Mouse (Mus musculus) kidney, postnatal 10 days (tissue): ENCODE measurements around the gene Txndc15.

Source experiments
- DNase-seq: peaks from one replicate; pipeline ENCODE4 v3.0.0; 2021; ENCODE audit warnings: mixed read lengths

Txndc15 gene

DNA sequence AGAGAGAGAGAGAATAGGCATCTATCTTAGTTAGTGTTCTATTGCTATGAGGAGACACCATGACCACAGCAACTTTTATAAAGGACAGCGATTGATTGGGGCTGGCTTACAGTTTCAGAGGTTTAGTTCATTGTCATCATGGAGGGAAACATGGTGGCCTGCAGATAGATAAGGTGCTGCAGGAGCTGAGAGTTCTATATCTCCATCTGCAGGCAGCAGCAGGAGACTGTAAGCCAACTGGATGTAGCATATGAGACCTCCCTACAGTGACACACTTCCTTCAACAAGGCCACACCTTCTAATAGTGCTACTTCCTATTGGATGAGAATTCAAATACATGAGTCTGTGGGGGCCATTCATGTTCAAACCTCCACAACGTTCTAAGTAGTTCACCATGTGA lies 17.7 kb downstream of the Txndc15 start:
- no peak for DNase-seq

DNA sequence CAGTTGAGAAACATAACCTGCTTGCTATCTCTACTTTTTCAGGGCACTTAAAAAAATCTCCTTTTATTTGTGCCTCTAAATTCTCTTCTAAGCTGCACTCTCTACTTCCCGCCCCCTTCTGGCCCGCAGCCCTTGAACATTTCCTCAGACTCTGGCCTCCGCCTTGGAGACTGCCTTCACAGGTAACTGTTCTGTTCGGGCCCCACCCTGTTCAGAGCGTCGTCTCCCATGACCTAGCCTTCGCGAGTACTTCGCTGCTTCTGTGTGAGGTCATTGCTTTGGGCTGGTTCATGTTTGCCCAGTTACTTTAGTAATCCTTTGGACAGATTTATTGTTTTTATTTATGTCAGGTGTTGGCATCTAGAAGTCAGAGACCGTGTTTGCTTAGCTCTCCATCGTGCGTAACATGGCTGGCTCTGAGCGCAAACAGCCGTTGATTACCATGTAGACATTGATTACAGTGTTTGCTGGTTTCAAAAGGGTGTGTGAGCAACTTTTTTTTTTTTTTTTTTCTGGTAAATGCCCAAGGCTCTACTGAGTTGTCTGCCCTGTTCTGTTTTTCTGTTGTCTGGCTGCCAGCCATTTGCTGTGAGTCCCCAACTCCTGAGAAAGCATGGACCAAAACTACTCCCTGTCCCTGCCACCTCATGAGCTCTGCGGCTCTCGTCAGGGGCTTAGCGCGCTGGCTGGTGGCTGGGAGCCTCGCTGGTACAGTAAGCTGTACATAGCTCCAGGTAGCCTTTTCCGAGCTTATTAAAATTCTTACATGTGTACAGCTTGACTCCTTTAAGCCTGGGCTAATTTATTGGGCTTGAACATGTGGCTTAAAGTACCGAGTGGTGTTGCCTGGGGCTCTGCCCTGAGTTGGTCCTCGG lies 19.4 kb downstream of the Txndc15 start:
- no peak for DNase-seq

DNA sequence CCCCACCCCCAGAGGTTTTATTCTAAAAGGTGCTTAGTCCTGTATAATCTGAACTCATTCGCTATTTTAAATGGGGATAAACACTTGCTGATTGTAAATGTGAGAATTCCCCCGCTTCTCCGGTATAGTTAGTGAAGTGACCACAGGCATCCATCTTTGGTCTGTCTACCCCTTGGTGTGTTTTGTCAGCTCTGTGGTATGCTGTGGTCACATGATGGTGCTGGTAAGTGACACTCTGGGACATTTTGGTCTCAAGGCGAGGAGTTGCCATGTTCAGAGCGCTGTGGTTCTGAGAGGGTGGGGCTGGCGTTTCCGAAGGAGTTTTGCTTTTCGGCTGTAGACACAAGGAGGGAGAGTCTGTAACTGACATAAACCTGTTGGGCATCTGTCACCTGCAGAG lies 23.4 kb downstream of the Txndc15 start:
- no peak for DNase-seq

DNA sequence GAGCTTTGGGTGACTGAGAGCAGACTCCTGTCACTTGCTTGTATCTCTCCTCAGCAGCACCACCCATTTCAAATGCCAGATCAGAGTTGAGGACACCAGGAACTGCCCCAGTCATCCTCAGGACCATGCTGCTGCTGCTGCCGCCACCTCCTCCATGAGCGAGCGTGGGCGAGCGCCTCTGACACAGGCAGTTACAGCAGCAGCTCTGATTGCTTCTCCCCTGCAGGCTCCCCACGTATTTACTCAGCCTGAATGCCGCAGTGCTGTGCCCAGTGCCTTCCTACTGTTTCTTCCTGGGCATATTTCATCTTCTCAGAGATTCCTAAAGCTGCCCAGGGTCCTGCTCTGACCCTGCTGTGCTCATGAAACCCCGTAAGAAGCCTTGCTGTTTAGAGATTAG lies 27.9 kb downstream of the Txndc15 start:
- DNase-seq: no peak

DNA sequence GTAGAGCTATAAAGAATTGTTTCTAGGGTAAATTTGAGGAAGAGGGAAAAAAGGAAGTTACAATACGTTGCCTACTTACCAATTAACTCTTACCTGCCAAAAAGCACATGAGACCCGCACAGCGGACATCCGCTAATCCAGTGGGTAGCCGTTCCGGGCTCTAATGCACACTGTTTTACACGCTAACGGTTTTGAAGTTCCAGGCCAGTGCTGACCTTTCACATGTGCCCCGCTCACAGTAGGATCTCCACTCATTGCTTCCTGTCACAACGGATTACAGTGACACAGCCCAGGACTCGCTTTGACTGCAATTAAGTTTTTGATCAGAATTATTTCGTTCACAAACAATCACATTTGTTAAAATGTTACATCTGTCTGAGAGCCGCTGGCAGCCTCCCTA lies 39.9 kb downstream of the Txndc15 start:
- no peak for DNase-seq

DNA sequence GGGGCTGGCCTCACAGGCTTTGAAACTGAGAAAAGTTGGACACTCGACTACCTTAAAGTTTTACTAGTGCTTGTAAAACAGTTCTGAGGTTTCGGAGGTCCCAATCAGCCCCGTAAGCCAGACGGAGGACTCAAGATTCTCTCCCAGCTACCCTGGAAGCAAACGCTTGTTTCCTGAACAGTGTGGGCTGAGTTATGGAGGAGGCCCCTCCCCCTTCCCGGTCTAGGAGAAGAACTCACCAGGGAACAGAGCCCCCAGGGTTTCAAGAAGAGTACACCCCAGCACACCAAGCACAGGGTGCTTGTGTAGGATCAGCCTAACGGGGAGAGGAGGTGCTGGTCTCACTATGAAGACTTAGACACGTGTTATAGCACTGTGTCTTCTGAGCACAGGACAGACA lies 42.3 kb downstream of the Txndc15 start:
- DNase-seq: peak; percentile 61

DNA sequence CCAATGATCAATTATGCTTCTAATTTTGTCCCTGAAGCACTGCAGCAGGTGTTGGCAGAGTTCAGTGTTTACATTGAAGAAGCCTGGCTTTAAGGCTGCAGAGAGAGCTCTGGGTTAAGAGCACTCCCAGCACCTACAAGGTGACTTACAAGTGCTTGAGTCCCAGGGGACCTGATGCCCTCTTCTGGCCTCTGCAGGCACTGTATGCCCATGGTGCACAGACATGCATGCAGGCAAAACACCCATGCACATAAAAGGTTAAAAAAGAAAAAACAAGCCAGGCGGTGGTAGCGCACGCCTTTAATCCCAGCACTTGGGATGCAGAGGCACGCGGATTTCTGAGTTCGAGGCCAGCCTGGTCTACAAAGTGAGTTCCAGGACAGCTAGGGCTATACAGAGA lies 43.2 kb downstream of the Txndc15 start:
- peak; percentile 32 for DNase-seq

DNA sequence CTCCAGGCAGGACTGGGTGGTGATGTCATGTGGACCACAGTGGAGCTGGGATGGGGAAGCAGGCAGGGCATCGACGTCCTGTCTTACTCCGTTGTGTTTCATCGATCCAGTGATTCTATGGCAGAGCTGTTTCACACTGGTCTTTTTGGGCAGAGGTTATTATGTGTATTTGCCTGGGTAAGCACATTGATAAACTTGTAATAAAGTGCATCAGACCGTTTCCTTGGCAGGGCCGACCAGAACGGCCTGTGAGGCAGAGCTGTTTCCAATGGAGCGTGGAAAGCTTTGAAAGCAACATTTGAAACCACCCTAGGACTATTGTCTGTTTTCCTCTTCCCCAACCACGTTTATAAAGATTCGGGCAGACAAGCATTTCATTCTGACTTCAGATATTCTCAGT lies 46.1 kb downstream of the Txndc15 start:
- DNase-seq: no peak

DNA sequence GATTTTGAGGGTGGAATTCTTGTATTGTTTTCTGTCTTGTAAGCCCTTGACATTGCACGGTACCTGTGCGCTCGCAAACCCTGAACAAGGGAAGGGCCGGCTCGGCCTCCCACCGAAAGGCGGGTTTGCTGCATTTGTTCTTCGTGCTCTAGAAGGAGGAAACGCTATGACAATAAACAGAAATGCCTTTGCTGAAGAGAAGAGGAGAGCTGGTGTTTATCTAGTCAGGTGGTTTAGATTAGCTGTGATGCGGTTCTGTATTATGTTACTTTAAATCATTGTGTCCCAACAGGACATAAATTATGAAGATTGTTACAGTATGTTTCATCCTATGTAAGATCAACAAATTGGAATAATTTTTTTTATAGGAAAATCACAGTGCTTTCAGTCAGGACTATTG lies 47.0 kb downstream of the Txndc15 start:
- no peak for DNase-seq

DNA sequence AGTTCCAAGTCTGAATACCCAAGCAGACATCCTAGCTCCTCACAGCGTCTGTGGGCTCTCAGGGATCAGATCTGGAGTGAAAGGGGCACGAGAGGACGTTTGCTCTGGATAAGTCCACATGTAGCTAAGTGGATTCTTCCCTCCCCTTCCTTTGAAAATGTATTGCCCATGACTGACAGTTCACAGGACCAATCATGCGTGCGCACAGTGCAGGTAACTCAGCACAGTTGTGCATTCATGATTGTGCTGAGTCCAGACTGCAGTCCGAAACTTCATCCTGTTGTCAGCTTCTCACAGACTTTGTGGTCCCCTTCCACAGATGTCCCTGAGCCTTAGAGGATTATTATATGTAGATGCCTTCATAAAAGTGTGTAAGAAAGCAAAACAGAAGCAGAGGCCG lies 59.9 kb downstream of the Txndc15 start:
- DNase-seq: no peak

DNA sequence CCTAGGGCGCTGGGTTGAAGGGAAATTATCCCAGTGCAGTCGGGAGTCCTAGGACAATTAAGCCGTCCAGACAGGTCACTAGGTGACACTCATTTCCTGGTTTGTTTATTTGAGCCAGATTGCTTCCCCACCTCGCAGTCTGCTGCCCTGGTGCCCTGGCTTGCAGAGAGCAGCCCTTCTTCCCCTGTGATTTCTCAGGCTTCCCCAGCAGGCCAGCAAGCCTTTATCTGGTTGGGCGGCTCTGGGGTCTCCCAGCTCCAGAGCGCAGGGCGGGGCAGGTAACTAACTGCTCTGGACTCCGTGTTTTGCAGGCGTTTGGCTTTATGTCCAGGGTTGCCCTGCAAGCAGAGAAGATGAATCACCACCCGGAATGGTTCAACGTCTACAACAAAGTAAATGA lies 60.6 kb downstream of the Txndc15 start:
- no peak for DNase-seq
